ENCODE assay signal across 8 mouse cellular contexts in genomic region chr2:117541471-117541870, GRCm38 (mm10).
DNase-seq lines count a peak whose midpoint lies in the region; ATAC-seq and TF ChIP-seq lines count a peak whose summit lies in the region.

No protein-coding gene starts in this region.

- no peak overlapping the region for H3K4me2 ChIP-seq in heart, postnatal 0 days (ENCODE audit: low read depth, low read length)
- H3K4me2 ChIP-seq in lung, embryonic 16.5 days (ENCODE audit: low read depth, low read length) = no peak overlapping the region

- no peak for ATAC-seq in heart, postnatal 0 days (ENCODE audit: insufficient read depth, low read depth)
- ATAC-seq in lung, embryonic 16.5 days (ENCODE audit: low read depth) = peak; percentile 45

- H3K4me1 ChIP-seq in E14TG2a.4 (replicated peaks; ENCODE audit: low read depth, low read length) = no peaks in the 10 kb centered on the region
- no peaks in the 10 kb centered on the region for H3K4me1 ChIP-seq in heart, postnatal 0 days (ENCODE audit: control insufficient read depth, insufficient read depth)
- peaks cover 5% of the 10 kb centered on the region; the same call in 1 of the 2 replicates for H3K4me1 ChIP-seq in lung, embryonic 16.5 days (replicated peaks; ENCODE audit: control insufficient read depth, insufficient read depth, low read length)

- WGBS in heart, postnatal 0 days = 10% methylated on average over 6 of the region's 6 CpGs
- 10% methylated on average over 6 of the region's 6 CpGs for WGBS in lung, embryonic 16.5 days

- no peaks in the 10 kb centered on the region for H3K27me3 ChIP-seq in E14TG2a.4 (ENCODE audit: insufficient read depth, low read length)
- H3K27me3 ChIP-seq in heart, postnatal 0 days (ENCODE audit: control insufficient read depth, insufficient read depth, low read length) = no peaks in the 10 kb centered on the region
- H3K27me3 ChIP-seq in lung, embryonic 16.5 days (ENCODE audit: control insufficient read depth, insufficient read depth, low read depth, low read length) = no peaks in the 10 kb centered on the region

- TF ChIP-seq EP300 in heart, postnatal 0 days (IDR thresholded peaks at IDR 0.05; ENCODE audit: low read depth) = no peak

- H3K9ac ChIP-seq in heart, postnatal 0 days (replicated peaks; ENCODE audit: low read depth, low read length) = no peak overlapping the region
- H3K9ac ChIP-seq in lung, embryonic 16.5 days (ENCODE audit: low read length) = no peak overlapping the region

- no peaks in the 10 kb centered on the region for H3K9me3 ChIP-seq in E14TG2a.4 (ENCODE audit: low read length)
- no peaks in the 10 kb centered on the region for H3K9me3 ChIP-seq in heart, postnatal 0 days (replicated peaks; ENCODE audit: control insufficient read depth, low read length)
- no peaks in the 10 kb centered on the region for H3K9me3 ChIP-seq in lung, embryonic 16.5 days (ENCODE audit: control insufficient read depth, low read length)

- H3K27ac ChIP-seq in heart, postnatal 0 days (ENCODE audit: low read depth) = no peak overlapping the region
- 0 out of 2 replicates have a peak overlapping the region, but pooled peaks have one; percentile 16 for H3K27ac ChIP-seq in lung, embryonic 16.5 days (ENCODE audit: low read length)

- peak; percentile 62 to 90 for DNase-seq in adrenal gland, adult (ENCODE audit: inconsistent age in 2 of 2, low spot score in 1 of 2)
- DNase-seq in embryo, embryonic 11.5 days (ENCODE audit: low read depth, low spot score) = peak; percentile 48
- DNase-seq in heart, postnatal 0 days (ENCODE audit: low spot score) = peak; percentile 68
- DNase-seq in layer of hippocampus, adult 18-20 months (ENCODE audit: low spot score in 2 of 2) = peak; percentile 32 to 85
- peak; percentile 31 for DNase-seq in retina, postnatal 7 days (ENCODE audit: low read depth, low spot score)
- DNase-seq in c-Kit-positive CD71-positive TER-119-positive erythroid progenitor cells, embryonic 14.5 days (ENCODE audit: low spot score) = no peak

- H3K36me3 ChIP-seq in E14TG2a.4 (ENCODE audit: insufficient read depth, low read length) = no peaks in the 10 kb centered on the region
- H3K36me3 ChIP-seq in heart, postnatal 0 days (replicated peaks; ENCODE audit: control insufficient read depth, insufficient read depth, low read length) = no peaks in the 10 kb centered on the region
- no peaks in the 10 kb centered on the region for H3K36me3 ChIP-seq in lung, embryonic 16.5 days (ENCODE audit: control insufficient read depth, insufficient read depth, low read length)

- no peak overlapping the region for H3K4me3 ChIP-seq in E14TG2a.4 (replicated peaks; ENCODE audit: low read length)
- H3K4me3 ChIP-seq in heart, postnatal 0 days (ENCODE audit: low read depth, low read length) = no peak overlapping the region
- H3K4me3 ChIP-seq in lung, embryonic 16.5 days (ENCODE audit: low read length) = no peak overlapping the region

- TF ChIP-seq CTCF in E14TG2a.4 (conservative IDR thresholded peaks at IDR 0.05; ENCODE audit: low read length) = peak; percentile 34; the same call in 1 of the 2 replicates
- peak; percentile 72 for TF ChIP-seq CTCF in heart, postnatal 0 days (IDR thresholded peaks at IDR 0.05; ENCODE audit: low read depth)
